8 mouse cellular contexts compared by ENCODE assay signal in genomic region chr11:51649111-51649888, GRCm38 (mm10). TPM values are rescaled to one million over a fixed set of nuclear protein-coding genes. Genes with fewer than 3 reads are reported as not detected.
A peak's percentile ranks its signal among the peaks of the same experiment; 100 is the strongest.
DNase-seq lines count a peak whose midpoint lies in the region; ATAC-seq and TF ChIP-seq lines count a peak whose summit lies in the region.

No protein-coding gene starts in this region.

- peak overlapping the region; percentile 66 for H3K4me3 ChIP-seq in heart, embryonic 12.5 days
- H3K4me3 ChIP-seq in forebrain, postnatal 0 days (ENCODE audit: low read depth, low read length): peak overlapping the region; percentile 64

- peaks cover 12% of the 10 kb centered on the region for H3K36me3 ChIP-seq in heart, embryonic 12.5 days
- H3K36me3 ChIP-seq in forebrain, postnatal 0 days (ENCODE audit: insufficient read depth): peaks cover 5% of the 10 kb centered on the region; the same call in 1 of the 2 replicates

- no peak for DNase-seq in heart, adult 18-20 months
- peak; percentile 70 for DNase-seq in ES-CJ7 (ENCODE audit: low read depth, low spot score)
- no peak for DNase-seq in forebrain, postnatal 0 days
- DNase-seq in lung, postnatal 14 days: peak; percentile 17
- DNase-seq in spleen, adult 12 weeks (ENCODE audit: low spot score): no peak
- no peak for DNase-seq in gastrocnemius, postnatal 4 days (ENCODE audit: low spot score in 2 of 2)
- DNase-seq in right cerebral cortex, adult 18-20 months: no peak

- TF ChIP-seq CTCF in forebrain, postnatal 0 days (IDR thresholded peaks at IDR 0.05; ENCODE audit: low read depth): no peak

- peaks cover 36% of the 10 kb centered on the region for H3K4me1 ChIP-seq in heart, embryonic 12.5 days (replicated peaks)
- H3K4me1 ChIP-seq in forebrain, postnatal 0 days (ENCODE audit: insufficient read depth): no peaks in the 10 kb centered on the region

- H3K27ac ChIP-seq in heart, embryonic 12.5 days (ENCODE audit: poor library complexity, severe bottlenecking): 0 out of 2 replicates have a peak overlapping the region, but pooled peaks have one; percentile 1
- no peak overlapping the region for H3K27ac ChIP-seq in forebrain, postnatal 0 days (ENCODE audit: low read depth, low read length)

- peak overlapping the region; percentile 84 for H3K9ac ChIP-seq in heart, embryonic 12.5 days
- peak overlapping the region; percentile 73; the same call in 1 of the 2 replicates for H3K9ac ChIP-seq in forebrain, postnatal 0 days

- no peak for ATAC-seq in heart, embryonic 12.5 days (ENCODE audit: insufficient number of reproducible peaks, low FRiP score)
- 0 out of 2 replicates have a peak, but pooled peaks have one; percentile 2 for ATAC-seq in forebrain, postnatal 0 days

- peak overlapping the region; percentile 96 for H3K4me2 ChIP-seq in heart, embryonic 12.5 days
- H3K4me2 ChIP-seq in forebrain, postnatal 0 days (ENCODE audit: low read depth): peak overlapping the region; percentile 86

- H3K9me3 ChIP-seq in heart, embryonic 12.5 days (replicated peaks): no peaks in the 10 kb centered on the region
- H3K9me3 ChIP-seq in forebrain, postnatal 0 days (ENCODE audit: low read length): no peaks in the 10 kb centered on the region

- 34% methylated on average over 11 of the region's 11 CpGs for WGBS in heart, embryonic 12.5 days
- 35% methylated on average over 11 of the region's 11 CpGs for WGBS in forebrain, postnatal 0 days

- peaks cover 13% of the 10 kb centered on the region for H3K27me3 ChIP-seq in heart, embryonic 12.5 days (replicated peaks)
- H3K27me3 ChIP-seq in forebrain, postnatal 0 days (ENCODE audit: insufficient read depth, low read length): no peaks in the 10 kb centered on the region

RNA-seq across cellular contexts. Expression of gene N4bp3, which starts 1.3 kb away (rescaled TPM):
- polyA plus RNA-seq in heart, embryonic 12.5 days (2016; fragmentation: Nextera tagmentation; extraction: Ambion mirVana): 7.8 and 8.4 TPM in 2 replicates
- total RNA-seq in heart, adult 18-20 months (2021): 10 to 100 TPM in 1 of 2 experiments, 1 to 10 TPM in 1; 9.4 to 11.4 TPM
- 23.4 and 26.4 TPM in 2 replicates for total RNA-seq in forebrain, postnatal 0 days (2014; rRNA removed)
- 17.3 and 17.9 TPM in 2 replicates for polyA plus RNA-seq in forebrain, postnatal 0 days (2015; fragmentation: Nextera tagmentation; extraction: Ambion mirVana)
- 10 to 100 TPM; 20.9 to 22.7 TPM for total RNA-seq in gastrocnemius, postnatal 4 days (2021)

RNA-seq across cellular contexts. Expression of gene D930048N14Rik, which starts 1.5 kb away (rescaled TPM):
- 0.77 and 1.0 TPM in 2 replicates for polyA plus RNA-seq in heart, embryonic 12.5 days (2016; fragmentation: Nextera tagmentation; extraction: Ambion mirVana)
- under 1 TPM; 0.37 to 0.54 TPM for total RNA-seq in heart, adult 18-20 months (2021)
- 0.85 and 1.1 TPM in 2 replicates for total RNA-seq in forebrain, postnatal 0 days (2014; rRNA removed)
- polyA plus RNA-seq in forebrain, postnatal 0 days (2015; fragmentation: Nextera tagmentation; extraction: Ambion mirVana): 0.39 and 0.46 TPM in 2 replicates
- total RNA-seq in gastrocnemius, postnatal 4 days (2021): 1 to 10 TPM; 1.1 to 1.6 TPM

RNA-seq across cellular contexts. Expression of gene Rmnd5b, which starts 13.6 kb away (rescaled TPM):
- 27.9 and 28.5 TPM in 2 replicates for polyA plus RNA-seq in heart, embryonic 12.5 days (2016; fragmentation: Nextera tagmentation; extraction: Ambion mirVana)
- 10 to 100 TPM; 15.7 to 16.4 TPM for total RNA-seq in heart, adult 18-20 months (2021)
- total RNA-seq in forebrain, postnatal 0 days (2014; rRNA removed): 70.7 and 88.2 TPM in 2 replicates
- 74.4 and 75.9 TPM in 2 replicates for polyA plus RNA-seq in forebrain, postnatal 0 days (2015; fragmentation: Nextera tagmentation; extraction: Ambion mirVana)
- total RNA-seq in gastrocnemius, postnatal 4 days (2021): 10 to 100 TPM; 20.9 to 23.0 TPM

RNA-seq across cellular contexts. Expression of gene Nhp2, which starts 29.8 kb away (rescaled TPM):
- 89.6 and 91.9 TPM in 2 replicates for polyA plus RNA-seq in heart, embryonic 12.5 days (2016; fragmentation: Nextera tagmentation; extraction: Ambion mirVana)
- 10 to 100 TPM; 21.8 to 23.6 TPM for total RNA-seq in heart, adult 18-20 months (2021)
- total RNA-seq in forebrain, postnatal 0 days (2014; rRNA removed): 66.5 and 81.2 TPM in 2 replicates
- polyA plus RNA-seq in forebrain, postnatal 0 days (2015; fragmentation: Nextera tagmentation; extraction: Ambion mirVana): 118 and 155 TPM in 2 replicates
- 10 to 100 TPM; 35.4 to 37.3 TPM for total RNA-seq in gastrocnemius, postnatal 4 days (2021)

RNA-seq across cellular contexts. Expression of gene 0610009B22Rik, which starts 39.4 kb away (rescaled TPM):
- polyA plus RNA-seq in heart, embryonic 12.5 days (2016; fragmentation: Nextera tagmentation; extraction: Ambion mirVana): 68.1 and 69.7 TPM in 2 replicates
- 10 to 100 TPM; 45.0 to 47.4 TPM for total RNA-seq in heart, adult 18-20 months (2021)
- 32.5 and 40.9 TPM in 2 replicates for total RNA-seq in forebrain, postnatal 0 days (2014; rRNA removed)
- 78.7 and 81.4 TPM in 2 replicates for polyA plus RNA-seq in forebrain, postnatal 0 days (2015; fragmentation: Nextera tagmentation; extraction: Ambion mirVana)
- 10 to 100 TPM; 25.1 to 25.6 TPM for total RNA-seq in gastrocnemius, postnatal 4 days (2021)

Comparison
In these comparisons a context has a peak if more than half of its experiments do, and no peak if none do; other contexts are left out.
1. DNase-seq: peak in ES-CJ7 (single experiment) and lung, postnatal 14 days (single experiment); none in heart, adult 18-20 months (0 of 2), forebrain, postnatal 0 days (single experiment), spleen, adult 12 weeks (single experiment), gastrocnemius, postnatal 4 days (0 of 2) and right cerebral cortex, adult 18-20 months (single experiment).